Mouse (Mus musculus) midbrain, embryonic 16.5 days (tissue): ENCODE data around the gene Olfr1101. TPM values are rescaled to one million over a fixed set of nuclear protein-coding genes. Genes with fewer than 3 reads are reported as not detected.

Source experiments
- ATAC-seq: fragments of 200-750 bp; cut with Nextera tagmentation; 2 replicates; pipeline ENCODE4 v1.8.0; 2017; ENCODE audit warnings: moderate TSS enrichment
- H3K27ac ChIP-seq: fragments of 300-500 bp; sonication (generic); 2 replicates; pipeline ENCODE4 v1.5.1; 2014; ENCODE audit warnings: mild to moderate bottlenecking, low read length, mixed read lengths
- H3K27me3 ChIP-seq: fragments of 300-500 bp; sonication (generic); 2 replicates; pipeline ENCODE4 v1.6.1; 2014; ENCODE audit warnings: low read depth, low read length, mixed read lengths; ENCODE audit not compliant: control insufficient read depth, insufficient read depth
- H3K36me3 ChIP-seq: fragments of 300-500 bp; sonication (generic); 2 replicates; pipeline ENCODE4 v1.6.1; 2014; ENCODE audit warnings: mild to moderate bottlenecking, low read length, moderate library complexity, mixed read lengths; ENCODE audit not compliant: control insufficient read depth, insufficient read depth
- H3K4me1 ChIP-seq: fragments of 300-500 bp; sonication (generic); 2 replicates; pipeline ENCODE4 v1.6.1; 2014; ENCODE audit warnings: mild to moderate bottlenecking, low read length, mixed read lengths; ENCODE audit not compliant: control insufficient read depth, insufficient read depth
- H3K4me2 ChIP-seq: fragments of 300-500 bp; sonication (generic); 2 replicates; pipeline ENCODE4 v1.6.1; 2014; ENCODE audit warnings: mild to moderate bottlenecking, low read length, mixed read lengths
- H3K4me3 ChIP-seq: fragments of 300-500 bp; sonication (generic); 2 replicates; pipeline ENCODE4 v1.5.1; 2014; ENCODE audit warnings: low read depth, mild to moderate bottlenecking, low read length, moderate library complexity, mixed read lengths
- H3K9ac ChIP-seq: fragments of 300-500 bp; sonication (generic); 2 replicates; pipeline ENCODE4 v1.6.1; 2014; ENCODE audit warnings: low read depth, low read length, mixed read lengths
- H3K9me3 ChIP-seq: fragments of 300-500 bp; sonication (generic); replicated peaks from 2 replicates; pipeline ENCODE4 v1.6.1; 2014; ENCODE audit warnings: mild to moderate bottlenecking, low read length, mixed read lengths; ENCODE audit not compliant: control insufficient read depth, poor library complexity, severe bottlenecking
- WGBS: fragments of 180-500 bp; shearing (Covaris S2); extraction: QIAGEN DNeasy Blood & Tissue Kit; methylation state at CpG from one replicate; pipeline ENCODE4 v1.1.7; 2014; 5-methylcytosine and 5-hydroxymethylcytosine counted together
- polyA plus RNA-seq: library from polyadenylated mRNA; unstranded; fragments of >200 nt; fragmentation: Nextera tagmentation; extraction: Ambion mirVana; gene quantifications from 2 replicates; pipeline ENCODE4 v1.2.1, GENCODE M21; 2015

Olfr1101 gene
- polyA plus RNA-seq = not detected in 2 replicates

DNA sequence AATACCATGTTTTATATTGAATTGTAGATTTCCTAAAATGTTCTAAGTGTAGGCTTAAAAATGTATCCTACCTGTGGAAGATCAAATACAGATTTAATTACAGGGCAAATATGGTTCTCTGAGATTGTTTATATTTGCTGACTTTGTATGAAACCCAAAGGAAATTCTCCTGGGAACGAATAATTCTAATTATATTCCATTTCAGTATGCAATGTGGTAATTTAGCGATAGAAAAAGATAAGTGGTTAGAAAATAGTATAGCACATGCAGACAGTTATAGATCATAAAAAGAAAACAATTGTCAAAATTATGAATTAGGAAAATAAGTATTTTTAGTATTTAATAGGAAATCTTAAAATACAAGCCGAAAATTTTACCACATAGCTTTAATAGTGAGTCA, at the start of gene Olfr1101:
TSS of gene Olfr1101 (minus strand) at position 101 of the 400 bp plus-strand sequence.
- no peak for ATAC-seq
- Histone ChIP-seq H3K36me3 (no peaks in the 10 kb centered on the region), H3K4me1 (no peaks in the 10 kb centered on the region), H3K27me3 (no peaks in the 10 kb centered on the region), H3K4me2 (no peak within 1 kb of the TSS), H3K9me3 (no peaks in the 10 kb centered on the region), H3K9ac (no peak within 1 kb of the TSS), H3K4me3 (no peak within 1 kb of the TSS), H3K27ac (no peak within 1 kb of the TSS)
- WGBS = 82% methylated on average over 3 of the region's 3 CpGs

DNA sequence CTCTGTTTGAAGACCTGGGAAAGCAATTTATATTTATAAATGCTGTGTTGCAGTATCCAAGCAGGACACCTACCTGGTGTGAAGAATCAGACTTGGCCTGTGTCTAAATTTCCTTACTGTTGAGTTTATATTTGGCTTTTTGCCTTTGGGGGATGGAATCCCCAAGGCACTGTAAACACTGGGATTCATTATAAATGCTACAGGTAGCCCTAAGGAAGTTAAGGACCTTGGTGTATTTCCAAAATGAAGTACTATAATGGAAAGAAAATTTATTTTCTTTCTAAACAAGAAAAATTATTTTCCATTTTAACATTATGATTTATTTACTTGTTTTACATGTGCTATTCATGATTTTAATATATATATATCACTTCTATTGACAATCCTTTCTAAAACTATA, 45.4 kb upstream of the Olfr1101 start, which contains the start of gene Olfr1105:
TSS of gene Olfr1105 (minus strand) at position 101 of the 400 bp plus-strand sequence.
- no peak within 1 kb of the TSS for H3K4me3 ChIP-seq
- H3K9ac ChIP-seq = no peak within 1 kb of the TSS
- H3K4me2 ChIP-seq = no peak within 1 kb of the TSS
- H3K27ac ChIP-seq = no peak within 1 kb of the TSS
- H3K4me1 ChIP-seq = no peaks in the 10 kb centered on the region
- ATAC-seq = no peak
- H3K9me3 ChIP-seq = no peaks in the 10 kb centered on the region
- no peaks in the 10 kb centered on the region for H3K27me3 ChIP-seq
- H3K36me3 ChIP-seq = no peaks in the 10 kb centered on the region

DNA sequence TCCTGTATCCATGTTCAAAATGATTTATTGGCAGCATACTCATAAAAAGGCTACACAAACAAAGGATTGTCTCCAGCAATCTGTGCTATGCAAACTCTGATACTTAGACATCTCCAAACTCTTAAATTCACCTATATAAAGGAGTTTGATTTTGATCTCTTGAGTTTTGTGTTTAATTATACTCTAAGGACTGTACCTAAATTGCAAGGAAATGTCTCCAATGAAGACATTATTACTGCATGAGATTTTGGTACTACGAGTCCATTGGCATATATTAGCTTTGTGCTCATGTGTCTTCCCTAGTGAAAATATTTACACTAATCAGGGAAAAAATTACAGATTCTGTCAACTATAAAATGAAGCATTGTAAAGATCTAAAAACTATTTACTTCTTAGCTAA, 36.0 kb upstream of the Olfr1101 start, which contains the start of gene Olfr1104:
TSS of gene Olfr1104 (minus strand) at position 101 of the 400 bp plus-strand sequence.
- H3K27ac ChIP-seq = no peak within 1 kb of the TSS
- no peaks in the 10 kb centered on the region for H3K9me3 ChIP-seq
- no peaks in the 10 kb centered on the region for H3K4me1 ChIP-seq
- 86% methylated on average over 1 of the region's 1 CpGs for WGBS
- ATAC-seq = no peak
- H3K27me3 ChIP-seq = no peaks in the 10 kb centered on the region
- no peak within 1 kb of the TSS for H3K4me2 ChIP-seq
- H3K9ac ChIP-seq = no peak within 1 kb of the TSS
- H3K4me3 ChIP-seq = no peak within 1 kb of the TSS
- no peaks in the 10 kb centered on the region for H3K36me3 ChIP-seq

DNA sequence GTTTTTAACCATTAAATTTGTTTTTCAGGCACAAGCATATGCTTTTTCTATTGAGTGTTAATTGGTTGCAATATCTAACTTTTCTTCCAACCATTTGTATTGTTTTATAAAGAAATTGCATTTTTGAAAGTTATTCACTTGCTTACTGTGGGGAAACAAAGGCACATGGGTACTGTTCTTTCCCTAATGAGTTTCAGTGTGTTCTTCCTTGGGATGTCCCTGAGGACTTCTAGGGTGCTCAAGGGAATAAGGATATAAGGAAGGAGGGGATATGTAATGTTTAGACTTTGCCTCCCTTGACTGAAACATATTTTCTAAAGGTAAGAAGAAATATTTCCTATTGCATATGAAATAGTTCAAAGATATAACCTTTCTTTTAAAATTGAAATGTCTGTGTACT, 7.1 kb upstream of the Olfr1101 start, which contains the start of gene Olfr1102:
TSS of gene Olfr1102 (plus strand) at position 301 of the 400 bp plus-strand sequence.
- Histone ChIP-seq H3K27me3 (no peaks in the 10 kb centered on the region), H3K36me3 (no peaks in the 10 kb centered on the region), H3K27ac (no peak within 1 kb of the TSS), H3K4me2 (no peak within 1 kb of the TSS), H3K9ac (no peak within 1 kb of the TSS), H3K4me1 (no peaks in the 10 kb centered on the region), H3K4me3 (no peak within 1 kb of the TSS), H3K9me3 (no peaks in the 10 kb centered on the region)
- no peak for ATAC-seq

DNA sequence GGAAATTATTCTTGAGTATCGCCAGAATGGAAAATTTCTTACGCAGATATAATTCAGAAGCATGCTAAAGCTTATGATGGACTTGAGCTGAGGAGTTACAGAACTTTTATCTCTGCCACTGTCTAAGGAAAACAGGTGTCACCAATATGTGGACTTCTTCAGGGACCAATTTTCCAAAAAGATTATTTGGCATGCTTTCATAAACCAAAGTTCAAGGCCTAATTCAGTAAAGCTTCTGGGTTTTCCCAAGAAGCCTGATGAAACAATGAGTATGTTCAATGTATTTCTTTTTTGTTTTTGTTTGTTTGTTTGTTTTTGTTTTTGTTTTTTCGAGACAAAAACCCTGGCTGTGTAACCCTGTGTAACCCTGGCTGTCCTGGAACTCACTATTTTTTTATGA, 11.2 kb downstream of the Olfr1101 start, which contains the start of gene Olfr1100:
TSS of gene Olfr1100 (minus strand) at position 101 of the 400 bp plus-strand sequence.
- no peak within 1 kb of the TSS for H3K4me3 ChIP-seq
- 85% methylated on average over 3 of the region's 3 CpGs for WGBS
- no peaks in the 10 kb centered on the region for H3K27me3 ChIP-seq
- no peak within 1 kb of the TSS for H3K9ac ChIP-seq
- no peaks in the 10 kb centered on the region for H3K36me3 ChIP-seq
- no peak within 1 kb of the TSS for H3K27ac ChIP-seq
- no peak for ATAC-seq
- H3K4me1 ChIP-seq = no peaks in the 10 kb centered on the region
- no peak within 1 kb of the TSS for H3K4me2 ChIP-seq
- no peaks in the 10 kb centered on the region for H3K9me3 ChIP-seq

DNA sequence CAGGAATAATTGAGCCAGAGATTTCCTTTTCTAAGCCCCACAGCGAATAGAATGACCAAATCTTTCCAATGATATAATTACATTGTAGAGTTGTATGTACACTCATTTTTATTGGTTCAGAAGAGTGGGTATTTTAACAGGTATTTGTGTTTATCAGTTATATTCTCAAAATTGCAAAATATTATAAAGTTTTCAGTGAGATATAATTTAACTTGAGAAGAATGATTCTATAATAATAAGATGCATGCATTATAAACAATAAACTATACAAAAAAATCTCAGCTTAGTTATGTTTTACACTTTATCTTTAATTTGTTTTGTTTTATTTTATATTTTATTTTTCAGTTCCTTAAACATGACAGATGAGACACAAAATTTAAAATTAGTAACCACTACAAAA, 30.4 kb downstream of the Olfr1101 start, which contains the start of gene Olfr1099:
TSS of gene Olfr1099 (minus strand) at position 101 of the 400 bp plus-strand sequence.
- ATAC-seq = no peak

More for the DNA sequence above, 30.4 kb downstream of the Olfr1101 start, which contains the start of gene Olfr1099:
- H3K27ac ChIP-seq = no peak within 1 kb of the TSS
- H3K9ac ChIP-seq = no peak within 1 kb of the TSS
- no peak within 1 kb of the TSS for H3K4me2 ChIP-seq
- no peaks in the 10 kb centered on the region for H3K9me3 ChIP-seq
- no peaks in the 10 kb centered on the region for H3K36me3 ChIP-seq
- no peak within 1 kb of the TSS for H3K4me3 ChIP-seq
- WGBS = 94% methylated on average over 1 of the region's 1 CpGs
- no peaks in the 10 kb centered on the region for H3K4me1 ChIP-seq
- H3K27me3 ChIP-seq = no peaks in the 10 kb centered on the region

Other genes with a start within 250 kb of the Olfr1101 start
- not detected in 2 replicates for gene Olfr1090, start 232.2 kb downstream of the Olfr1101 start, polyA plus RNA-seq
- not detected in 2 replicates for gene Olfr1093, start 208.7 kb downstream of the Olfr1101 start, polyA plus RNA-seq
- gene Olfr141, start 181.2 kb downstream of the Olfr1101 start, polyA plus RNA-seq = not detected in 2 replicates
- not detected in 2 replicates for gene Olfr1094, start 166.6 kb downstream of the Olfr1101 start, polyA plus RNA-seq
- not detected in 2 replicates for gene Olfr1095, start 139.5 kb downstream of the Olfr1101 start, polyA plus RNA-seq
- not detected in 2 replicates for gene Gm13723, start 116.4 kb downstream of the Olfr1101 start, polyA plus RNA-seq
- gene Olfr1097, start 99.0 kb downstream of the Olfr1101 start, polyA plus RNA-seq = not detected in 2 replicates
- not detected in 2 replicates for gene Olfr1098, start 66.7 kb downstream of the Olfr1101 start, polyA plus RNA-seq
- gene Olfr1099, start 30.5 kb downstream of the Olfr1101 start, polyA plus RNA-seq = not detected in 2 replicates
- gene Olfr1100, start 11.3 kb downstream of the Olfr1101 start, polyA plus RNA-seq = not detected in 2 replicates
- gene Olfr1102, start 7.2 kb upstream of the Olfr1101 start, polyA plus RNA-seq = not detected in 2 replicates
- not detected in 2 replicates for gene Olfr1104, start 35.9 kb upstream of the Olfr1101 start, polyA plus RNA-seq
- not detected in 2 replicates for gene Olfr1105, start 45.3 kb upstream of the Olfr1101 start, polyA plus RNA-seq
- gene Olfr1106, start 61.1 kb upstream of the Olfr1101 start, polyA plus RNA-seq = not detected in 2 replicates
- gene Olfr1107, start 84.6 kb upstream of the Olfr1101 start, polyA plus RNA-seq = not detected in 2 replicates
- not detected in 2 replicates for gene Olfr1109, start 104.8 kb upstream of the Olfr1101 start, polyA plus RNA-seq
- gene Olfr259, start 123.3 kb upstream of the Olfr1101 start, polyA plus RNA-seq = not detected in 2 replicates
- gene Olfr1110, start 149.1 kb upstream of the Olfr1101 start, polyA plus RNA-seq = not detected in 2 replicates
- gene Olfr1111, start 161.4 kb upstream of the Olfr1101 start, polyA plus RNA-seq = not detected in 2 replicates
- not detected in 2 replicates for gene Olfr1112, start 196.6 kb upstream of the Olfr1101 start, polyA plus RNA-seq
- not detected in 2 replicates for gene Olfr1113, start 217.7 kb upstream of the Olfr1101 start, polyA plus RNA-seq